Comparison of ENCODE assay signal across 21 mouse cellular contexts in genomic region chr19:23129908-23130307, GRCm38 (mm10). TPM values are rescaled to one million over a fixed set of nuclear protein-coding genes. Genes with fewer than 3 reads are reported as not detected.
DNase-seq lines count a peak whose midpoint lies in the region; ATAC-seq and TF ChIP-seq lines count a peak whose summit lies in the region.
"Had no signal": no experiment of that assay in that cellular context is flagged by ENCODE, and none has a peak within 500 bp of the region (broad histone marks: within the 10 kb centered on the region; RNA-seq: fewer than 3 reads in every experiment).

No protein-coding gene starts in this region.

- H3K4me1 ChIP-seq in liver, embryonic 13.5 days (replicated peaks), result peaks cover 26% of the 10 kb centered on the region
- H3K4me1 ChIP-seq in liver, postnatal 0 days (ENCODE audit: insufficient read depth), result peaks cover 22% of the 10 kb centered on the region

- WGBS in liver, embryonic 13.5 days (ENCODE audit: insufficient replicate concordance), result 70% methylated on average over 2 of the region's 2 CpGs
- WGBS in liver, postnatal 0 days (ENCODE audit: insufficient replicate concordance), result 74% methylated on average over 2 of the region's 2 CpGs

- no peak overlapping the region for H3K4me2 ChIP-seq in liver, embryonic 13.5 days
- no peak overlapping the region for H3K4me2 ChIP-seq in liver, postnatal 0 days (ENCODE audit: low read depth, low read length)
- H3K4me2 ChIP-seq: forebrain, embryonic 15.5 days; heart, embryonic 13.5 days; hindbrain, embryonic 13.5 days had no signal

- H3K4me3 ChIP-seq in gastrocnemius, adult 2 months, result no peak overlapping the region
- no peak overlapping the region for H3K4me3 ChIP-seq in liver, embryonic 13.5 days (replicated peaks)
- H3K4me3 ChIP-seq in liver, postnatal 0 days (ENCODE audit: low read depth, low read length), result no peak overlapping the region
- H3K4me3 ChIP-seq: embryonic facial prominence, embryonic 10.5 days; erythroblast, embryonic 14.5 days; forebrain, embryonic 15.5 days; heart, embryonic 13.5 days; hindbrain, embryonic 13.5 days had no signal

- peak; percentile 73 for ATAC-seq in liver, embryonic 13.5 days (ENCODE audit: low read depth)
- ATAC-seq in liver, postnatal 0 days, result peak; percentile 26; the same call in 1 of the 2 replicates
- ATAC-seq: CD4-positive, CD25-positive, alpha-beta regulatory T cell, adult 4 months; forebrain, embryonic 15.5 days; hindbrain, postnatal 0 days had no signal

- H3K9ac ChIP-seq in liver, embryonic 13.5 days, result no peak overlapping the region
- H3K9ac ChIP-seq in liver, postnatal 0 days (replicated peaks), result no peak overlapping the region
- H3K9ac ChIP-seq: forebrain, embryonic 15.5 days; heart, embryonic 13.5 days; hindbrain, embryonic 13.5 days had no signal

- peaks cover 43% of the 10 kb centered on the region for H3K27me3 ChIP-seq in liver, embryonic 13.5 days
- peaks cover 3% of the 10 kb centered on the region; the same call in 1 of the 2 replicates for H3K27me3 ChIP-seq in liver, postnatal 0 days (ENCODE audit: insufficient read depth, low read length)

- peak; percentile 61 for TF ChIP-seq EP300 in liver, postnatal 0 days (IDR thresholded peaks at IDR 0.05; ENCODE audit: low read depth)

- no peaks in the 10 kb centered on the region for H3K9me3 ChIP-seq in liver, embryonic 13.5 days (replicated peaks)
- H3K9me3 ChIP-seq in liver, postnatal 0 days (ENCODE audit: low read length), result no peaks in the 10 kb centered on the region
- H3K9me3 ChIP-seq: embryonic facial prominence, embryonic 10.5 days; forebrain, embryonic 15.5 days; G1E; heart, embryonic 13.5 days; hindbrain, embryonic 13.5 days had no signal

- no peak for TF ChIP-seq CTCF in gastrocnemius, adult 2 months (IDR thresholded peaks at IDR 0.05)
- no peak for TF ChIP-seq CTCF in liver, postnatal 0 days (IDR thresholded peaks at IDR 0.05; ENCODE audit: low read depth)

- DNase-seq in gastrocnemius, adult 2 months, result no peak
- DNase-seq in gastrocnemius, postnatal 10 days, result no peak
- no peak for DNase-seq in liver, embryonic 13.5 days
- no peak for DNase-seq in liver, postnatal 0 days
- no peak for DNase-seq in layer of hippocampus, postnatal 14 days (ENCODE audit: low spot score in 2 of 2)
- no peak for DNase-seq in heart, adult 18-20 months
- no peak for DNase-seq in cerebellum, adult 9-10 months
- DNase-seq: adrenal gland, adult 8-10 months; adrenal gland, postnatal 36 days; B cell, adult 2 months; cerebellum, adult 9-11 months; gastrocnemius, postnatal 14 days; heart, postnatal 36 days had no signal

- 0 out of 2 replicates have a peak overlapping the region, but pooled peaks have one; percentile 24 for H3K27ac ChIP-seq in gastrocnemius, adult 2 months
- no peak overlapping the region for H3K27ac ChIP-seq in liver, embryonic 13.5 days
- no peak overlapping the region for H3K27ac ChIP-seq in liver, postnatal 0 days (ENCODE audit: low read depth)
- H3K27ac ChIP-seq: embryonic facial prominence, embryonic 10.5 days; forebrain, embryonic 15.5 days; heart, embryonic 13.5 days; hindbrain, embryonic 13.5 days; hindbrain, postnatal 0 days had no signal

- H3K36me3 ChIP-seq in liver, embryonic 13.5 days, result no peaks in the 10 kb centered on the region
- H3K36me3 ChIP-seq in liver, postnatal 0 days (replicated peaks; ENCODE audit: insufficient read depth, low read length), result no peaks in the 10 kb centered on the region
- H3K36me3 ChIP-seq: embryonic facial prominence, embryonic 10.5 days; forebrain, embryonic 15.5 days; G1E; heart, embryonic 13.5 days; hindbrain, embryonic 13.5 days had no signal

- intact Hi-C loops in gastrocnemius, adult 2 months (cut with DNase I), result loop anchor here (2.0 to 5.0 kb wide), 2 partner anchors 39 to 123 kb away; no protein-coding TSS in a partner anchor

RNA-seq across cellular contexts. Expression of gene Klf9, which starts 11.1 kb away (rescaled TPM):
- total RNA-seq in gastrocnemius, adult 2 months (2021), result 100 to 1,000 TPM; 144 to 162 TPM
- 10 to 100 TPM; 50.4 to 83.1 TPM for total RNA-seq in gastrocnemius, postnatal 10 days (2021)
- polyA plus RNA-seq in liver, embryonic 13.5 days (2015; fragmentation: Nextera tagmentation; extraction: Ambion mirVana), result 1.3 and 1.6 TPM in 2 replicates
- polyA plus RNA-seq in liver, postnatal 0 days (2015; fragmentation: Nextera tagmentation; extraction: Ambion mirVana), result 12.6 and 17.2 TPM in 2 replicates
- total RNA-seq in layer of hippocampus, postnatal 14 days (2021), result 100 to 1,000 TPM; 185 to 203 TPM
- 100 to 1,000 TPM in 1 of 2 experiments, 10 to 100 TPM in 1; 98.5 to 136 TPM for total RNA-seq in heart, adult 18-20 months (2021)
